24 mouse cellular contexts compared by ENCODE assay signal in genomic region chr15:89568114-89568513, GRCm38 (mm10). TPM values are rescaled to one million over a fixed set of nuclear protein-coding genes. Genes with fewer than 3 reads are reported as not detected.
DNase-seq lines count a peak whose midpoint lies in the region; ATAC-seq lines count a peak whose summit lies in the region.
"Had no signal": no experiment of that assay in that cellular context is flagged by ENCODE, and none has a peak within 500 bp of the region (broad histone marks: within the 10 kb centered on the region; RNA-seq: fewer than 3 reads in every experiment).

TSS of gene Acr (plus strand) at chr15:89568326.

- 0 out of 2 replicates have a peak, but pooled peaks have one; percentile 31 for ATAC-seq in hindbrain, embryonic 14.5 days (ENCODE audit: low FRiP score)
- ATAC-seq in hindbrain, embryonic 12.5 days (ENCODE audit: low FRiP score) = no peak
- ATAC-seq in kidney, embryonic 14.5 days (ENCODE audit: low FRiP score, low TSS enrichment) = 0 out of 2 replicates have a peak, but pooled peaks have one; percentile 28
- ATAC-seq in liver, embryonic 11.5 days (replicated peaks; ENCODE audit: low FRiP score) = peak; percentile 20; the same call in 1 of the 2 replicates
- no peak for ATAC-seq in liver, embryonic 12.5 days
- ATAC-seq: forebrain, embryonic 14.5 days had no signal

- no peaks in the 10 kb centered on the region for H3K36me3 ChIP-seq in hindbrain, embryonic 14.5 days (replicated peaks; ENCODE audit: control insufficient read depth, insufficient read depth)
- no peaks in the 10 kb centered on the region for H3K36me3 ChIP-seq in hindbrain, embryonic 12.5 days
- no peaks in the 10 kb centered on the region for H3K36me3 ChIP-seq in kidney, embryonic 14.5 days (ENCODE audit: control insufficient read depth, insufficient read depth, low read length)
- no peaks in the 10 kb centered on the region for H3K36me3 ChIP-seq in liver, embryonic 11.5 days (ENCODE audit: control insufficient read depth, insufficient read depth, low read length)
- no peaks in the 10 kb centered on the region for H3K36me3 ChIP-seq in liver, embryonic 12.5 days
- H3K36me3 ChIP-seq: embryonic facial prominence, embryonic 13.5 days; embryonic facial prominence, embryonic 15.5 days; forebrain, embryonic 10.5 days; forebrain, embryonic 12.5 days had no signal

- no peak within 1 kb of the TSS for H3K27ac ChIP-seq in hindbrain, embryonic 14.5 days
- no peak within 1 kb of the TSS for H3K27ac ChIP-seq in hindbrain, embryonic 12.5 days
- no peak within 1 kb of the TSS for H3K27ac ChIP-seq in kidney, embryonic 14.5 days (ENCODE audit: low read depth, low read length)
- no peak within 1 kb of the TSS for H3K27ac ChIP-seq in liver, embryonic 11.5 days (ENCODE audit: low read depth, low read length)
- no peak within 1 kb of the TSS for H3K27ac ChIP-seq in liver, embryonic 12.5 days
- H3K27ac ChIP-seq: embryonic facial prominence, embryonic 13.5 days; embryonic facial prominence, embryonic 15.5 days; forebrain, embryonic 12.5 days had no signal

- no peak for DNase-seq in hindbrain, embryonic 14.5 days (ENCODE audit: low spot score)
- no peak for DNase-seq in kidney, adult 11 months
- DNase-seq in liver, embryonic 11.5 days (ENCODE audit: low spot score) = no peak
- DNase-seq: adrenal gland, adult 2 months; adrenal gland, postnatal 10 days; adrenal gland, postnatal 25 days; cerebellum, adult 11 months; cerebellum, adult 18-20 months; cerebellum, adult 8-10 months; cerebellum, adult 9-11 months; cerebellum, postnatal 14 days; cerebellum, postnatal 36 days; embryo, embryonic 11 days had no signal

- no peaks in the 10 kb centered on the region for H3K9me3 ChIP-seq in hindbrain, embryonic 14.5 days (ENCODE audit: control insufficient read depth, low read length)
- H3K9me3 ChIP-seq in hindbrain, embryonic 12.5 days (replicated peaks) = no peaks in the 10 kb centered on the region
- no peaks in the 10 kb centered on the region for H3K9me3 ChIP-seq in kidney, embryonic 14.5 days (ENCODE audit: control insufficient read depth, low read length)
- H3K9me3 ChIP-seq in liver, embryonic 11.5 days (ENCODE audit: control insufficient read depth, low read length) = no peaks in the 10 kb centered on the region
- no peaks in the 10 kb centered on the region for H3K9me3 ChIP-seq in liver, embryonic 12.5 days (replicated peaks)
- H3K9me3 ChIP-seq: embryonic facial prominence, embryonic 13.5 days; embryonic facial prominence, embryonic 15.5 days; forebrain, embryonic 10.5 days; forebrain, embryonic 12.5 days had no signal

- H3K27me3 ChIP-seq in hindbrain, embryonic 14.5 days (ENCODE audit: control insufficient read depth, insufficient read depth, low read length) = no peaks in the 10 kb centered on the region
- H3K27me3 ChIP-seq in hindbrain, embryonic 12.5 days = no peaks in the 10 kb centered on the region
- no peaks in the 10 kb centered on the region for H3K27me3 ChIP-seq in kidney, embryonic 14.5 days (ENCODE audit: control insufficient read depth, insufficient read depth, low read length)
- no peaks in the 10 kb centered on the region for H3K27me3 ChIP-seq in liver, embryonic 11.5 days (replicated peaks; ENCODE audit: control insufficient read depth, insufficient read depth, low read length)
- no peaks in the 10 kb centered on the region for H3K27me3 ChIP-seq in liver, embryonic 12.5 days (replicated peaks)
- H3K27me3 ChIP-seq: embryonic facial prominence, embryonic 13.5 days; embryonic facial prominence, embryonic 15.5 days; forebrain, embryonic 12.5 days had no signal

- H3K9ac ChIP-seq in hindbrain, embryonic 14.5 days = no peak within 1 kb of the TSS
- H3K9ac ChIP-seq in hindbrain, embryonic 12.5 days = no peak within 1 kb of the TSS
- H3K9ac ChIP-seq in kidney, embryonic 14.5 days (ENCODE audit: low read depth, low read length) = no peak within 1 kb of the TSS
- H3K9ac ChIP-seq in liver, embryonic 11.5 days (ENCODE audit: low read depth, low read length) = no peak within 1 kb of the TSS
- H3K9ac ChIP-seq in liver, embryonic 12.5 days = no peak within 1 kb of the TSS
- H3K9ac ChIP-seq: embryonic facial prominence, embryonic 13.5 days; embryonic facial prominence, embryonic 15.5 days; forebrain, embryonic 12.5 days had no signal

- H3K4me3 ChIP-seq in hindbrain, embryonic 14.5 days (replicated peaks; ENCODE audit: low read length) = no peak within 1 kb of the TSS
- no peak within 1 kb of the TSS for H3K4me3 ChIP-seq in hindbrain, embryonic 12.5 days
- H3K4me3 ChIP-seq in kidney, embryonic 14.5 days (ENCODE audit: low read length) = no peak within 1 kb of the TSS
- H3K4me3 ChIP-seq in liver, embryonic 11.5 days (ENCODE audit: low read depth, low read length) = no peak within 1 kb of the TSS
- no peak within 1 kb of the TSS for H3K4me3 ChIP-seq in liver, embryonic 12.5 days
- H3K4me3 ChIP-seq: embryonic facial prominence, embryonic 13.5 days; embryonic facial prominence, embryonic 15.5 days; erythroblast, embryonic 14.5 days; forebrain, embryonic 10.5 days; forebrain, embryonic 12.5 days had no signal

- H3K4me1 ChIP-seq in hindbrain, embryonic 14.5 days (replicated peaks; ENCODE audit: control insufficient read depth, insufficient read depth, low read length) = no peaks in the 10 kb centered on the region
- H3K4me1 ChIP-seq in hindbrain, embryonic 12.5 days = no peaks in the 10 kb centered on the region
- H3K4me1 ChIP-seq in kidney, embryonic 14.5 days (ENCODE audit: control insufficient read depth, insufficient read depth, low read length) = no peaks in the 10 kb centered on the region
- peaks cover 4% of the 10 kb centered on the region; the same call in 1 of the 2 replicates for H3K4me1 ChIP-seq in liver, embryonic 11.5 days (replicated peaks; ENCODE audit: control insufficient read depth, insufficient read depth, low read length)
- peaks cover 6% of the 10 kb centered on the region; the same call in 1 of the 2 replicates for H3K4me1 ChIP-seq in liver, embryonic 12.5 days
- H3K4me1 ChIP-seq: forebrain, embryonic 10.5 days; forebrain, embryonic 12.5 days had no signal

- H3K4me2 ChIP-seq in hindbrain, embryonic 14.5 days (replicated peaks) = no peak within 1 kb of the TSS
- H3K4me2 ChIP-seq in hindbrain, embryonic 12.5 days (replicated peaks) = no peak within 1 kb of the TSS
- no peak within 1 kb of the TSS for H3K4me2 ChIP-seq in kidney, embryonic 14.5 days (replicated peaks; ENCODE audit: low read depth, low read length)
- no peak within 1 kb of the TSS for H3K4me2 ChIP-seq in liver, embryonic 11.5 days
- H3K4me2 ChIP-seq in liver, embryonic 12.5 days = no peak within 1 kb of the TSS
- H3K4me2 ChIP-seq: embryonic facial prominence, embryonic 13.5 days; embryonic facial prominence, embryonic 15.5 days; forebrain, embryonic 12.5 days had no signal

- WGBS in hindbrain, embryonic 14.5 days = 89% methylated on average over 6 of the region's 6 CpGs
- WGBS in hindbrain, embryonic 12.5 days = 87% methylated on average over 6 of the region's 6 CpGs
- WGBS in kidney, embryonic 14.5 days = 73% methylated on average over 6 of the region's 6 CpGs
- WGBS in liver, embryonic 11.5 days = 77% methylated on average over 6 of the region's 6 CpGs
- WGBS in liver, embryonic 12.5 days (ENCODE audit: insufficient replicate concordance) = 72% methylated on average over 6 of the region's 6 CpGs

RNA-seq across cellular contexts. Expression of gene Acr, which starts in this region (rescaled TPM):
- 1.0 and 1.8 TPM in 2 replicates for polyA plus RNA-seq in hindbrain, embryonic 14.5 days (2014; fragmentation: Nextera tagmentation; extraction: Ambion mirVana)
- polyA plus RNA-seq in hindbrain, embryonic 12.5 days (2016; fragmentation: Nextera tagmentation; extraction: Ambion mirVana) = 1.2 and 1.3 TPM in 2 replicates
- 0.32 TPM in 1 of 2 replicates, not detected in the other for polyA plus RNA-seq in kidney, embryonic 14.5 days (2014; fragmentation: Nextera tagmentation; extraction: Ambion mirVana)
- polyA plus RNA-seq in liver, embryonic 11.5 days (2014; fragmentation: Nextera tagmentation; extraction: Ambion mirVana) = 0.11 TPM in 1 of 2 replicates, not detected in the other
- not detected in 2 replicates for polyA plus RNA-seq in liver, embryonic 12.5 days (2016; fragmentation: Nextera tagmentation; extraction: Ambion mirVana)
- polyA plus RNA-seq: C2C12; embryonic facial prominence, embryonic 11.5 days; erythroblast, embryonic 14.5 days had no signal

Comparison
In these comparisons a context has a peak if more than half of its experiments do, and no peak if none do; other contexts are left out.
1. Peak in ATAC-seq in kidney, embryonic 14.5 days; RNA of the gene not detected or under 1 TPM.
2. Peak in ATAC-seq in liver, embryonic 11.5 days; RNA of the gene not detected or under 1 TPM.